15 mouse cellular contexts compared by ENCODE assay signal in genomic region chr3:15474831-15475230, GRCm38 (mm10). TPM values are rescaled to one million over a fixed set of nuclear protein-coding genes. Genes with fewer than 3 reads are reported as not detected.
"Had no signal": no experiment of that assay in that cellular context is flagged by ENCODE, and none has a peak within 500 bp of the region (broad histone marks: within the 10 kb centered on the region; RNA-seq: fewer than 3 reads in every experiment).

No protein-coding gene starts in this region.

RNA-seq across cellular contexts. Expression of gene Sirpb1a, which starts 48.5 kb away (rescaled TPM):
- total RNA-seq: heart, postnatal 10 days; heart, postnatal 14 days; heart, postnatal 25 days; heart, postnatal 36 days; heart, postnatal 4 days; hematopoietic stem cell, adult 5-6 weeks; hindbrain, postnatal 0 days; layer of hippocampus, adult 18-20 months; layer of hippocampus, adult 2 months; layer of hippocampus, adult 8-10 months; layer of hippocampus, postnatal 10 days; layer of hippocampus, postnatal 14 days; layer of hippocampus, postnatal 25 days; layer of hippocampus, postnatal 36 days; left cerebral cortex, adult 18-20 months had no signal
